Mouse (Mus musculus) kidney, embryonic 15.5 days (tissue): ENCODE data around the gene Ehd4. TPM values are rescaled to one million over a fixed set of nuclear protein-coding genes. Genes with fewer than 3 reads are reported as not detected.

Source experiments
- ATAC-seq: fragments of 200-750 bp; cut with Nextera tagmentation; replicated peaks from 2 replicates; pipeline ENCODE4 v1.8.0; 2017; ENCODE audit warnings: moderate TSS enrichment; ENCODE audit not compliant: low FRiP score
- H3K27ac ChIP-seq: fragments of 300-500 bp; sonication (generic); 2 replicates; pipeline ENCODE4 v1.5.1; 2015; ENCODE audit warnings: mild to moderate bottlenecking, inconsistent platforms
- H3K27me3 ChIP-seq: fragments of 300-500 bp; sonication (generic); 2 replicates; pipeline ENCODE4 v1.6.1; 2015; ENCODE audit warnings: inconsistent platforms
- H3K36me3 ChIP-seq: fragments of 300-500 bp; sonication (generic); 2 replicates; pipeline ENCODE4 v1.6.1; 2015; ENCODE audit warnings: inconsistent platforms
- H3K4me1 ChIP-seq: fragments of 300-500 bp; sonication (generic); 2 replicates; pipeline ENCODE4 v1.6.1; 2015; ENCODE audit warnings: inconsistent platforms
- H3K4me2 ChIP-seq: fragments of 300-500 bp; sonication (generic); 2 replicates; pipeline ENCODE4 v1.6.1; 2015; ENCODE audit warnings: moderate library complexity, mild to moderate bottlenecking, inconsistent platforms
- H3K4me3 ChIP-seq: fragments of 300-500 bp; sonication (generic); replicated peaks from 2 replicates; pipeline ENCODE4 v1.5.1; 2015; ENCODE audit warnings: mild to moderate bottlenecking, inconsistent platforms
- H3K9ac ChIP-seq: fragments of 300-500 bp; sonication (generic); 2 replicates; pipeline ENCODE4 v1.6.1; 2015; ENCODE audit warnings: mild to moderate bottlenecking, inconsistent platforms
- H3K9me3 ChIP-seq: fragments of 300-500 bp; sonication (generic); replicated peaks from 2 replicates; pipeline ENCODE4 v1.6.1; 2016; ENCODE audit warnings: inconsistent platforms
- WGBS: fragments of 180-500 bp; shearing (Covaris S2); methylation state at CpG from one replicate; pipeline ENCODE4 v1.1.7; 2015; ENCODE audit warnings: mixed read lengths; 5-methylcytosine and 5-hydroxymethylcytosine counted together
- polyA plus RNA-seq: library from polyadenylated mRNA; unstranded; fragments of >200 nt; fragmentation: Nextera tagmentation; extraction: Ambion mirVana; gene quantifications from 2 replicates; pipeline ENCODE4 v1.2.1, GENCODE M21; 2015

The Ehd4 gene
- polyA plus RNA-seq, 1 experiment from 2014 or later = 66.6 TPM

DNA sequence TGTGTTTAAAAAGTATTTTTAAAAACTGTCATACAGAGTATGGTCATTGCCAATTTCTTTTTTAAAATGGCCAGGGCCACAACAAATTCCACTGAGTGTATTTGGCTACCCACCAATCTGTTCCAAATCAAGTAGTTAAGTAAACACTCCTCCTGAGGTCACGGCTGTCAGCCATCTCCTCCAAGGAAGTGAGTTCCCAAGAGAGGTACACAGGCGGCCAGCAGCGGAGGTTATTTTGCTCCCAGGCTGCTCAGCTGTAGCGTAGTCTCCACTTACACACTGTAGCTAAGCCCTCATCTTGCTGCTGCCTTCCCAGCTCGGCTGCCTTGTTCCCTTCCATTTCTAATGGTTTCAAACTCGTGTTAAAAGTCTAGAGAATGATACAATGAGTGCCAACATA lies 51.5 kb downstream of the Ehd4 start:
- no peak overlapping the region for H3K27ac ChIP-seq
- H3K36me3 ChIP-seq = 0 out of 2 replicates have a peak, but pooled peaks cover 5% of the 10 kb centered on the region
- no peaks in the 10 kb centered on the region for H3K9me3 ChIP-seq
- peaks cover 21% of the 10 kb centered on the region; the same call in 1 of the 2 replicates for H3K4me1 ChIP-seq
- 0 out of 2 replicates have a peak, but pooled peaks have one; percentile 35 for ATAC-seq
- no peaks in the 10 kb centered on the region for H3K27me3 ChIP-seq
- no peak overlapping the region for H3K4me2 ChIP-seq
- no peak overlapping the region for H3K4me3 ChIP-seq
- no peak overlapping the region for H3K9ac ChIP-seq
- WGBS = 20% methylated on average over 6 of the region's 6 CpGs

DNA sequence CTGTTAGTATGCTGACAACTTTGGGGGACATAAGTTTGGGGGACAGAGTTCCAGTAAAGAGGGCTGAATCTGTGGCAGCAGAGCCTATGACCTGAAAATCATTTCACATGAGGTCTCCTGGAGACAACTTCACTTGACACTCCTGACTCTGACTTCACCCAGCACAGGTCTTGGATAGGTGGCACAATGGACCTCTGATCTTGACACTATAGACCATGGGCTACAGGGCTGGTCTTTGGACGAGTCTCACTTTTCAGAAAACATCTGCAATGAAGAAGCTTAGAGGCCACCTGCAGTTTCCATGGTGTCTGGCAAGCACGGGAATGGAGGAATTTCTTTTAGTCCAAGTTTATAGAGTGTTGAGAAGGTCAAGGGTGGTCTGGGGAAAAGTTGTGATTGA lies 52.0 kb downstream of the Ehd4 start:
- Histone ChIP-seq H3K4me2 (no peak overlapping the region), H3K4me1 (peaks cover 22% of the 10 kb centered on the region; the same call in 1 of the 2 replicates), H3K9me3 (no peaks in the 10 kb centered on the region), H3K27ac (no peak overlapping the region), H3K4me3 (no peak overlapping the region), H3K36me3 (0 out of 2 replicates have a peak, but pooled peaks cover 5% of the 10 kb centered on the region), H3K9ac (no peak overlapping the region), H3K27me3 (no peaks in the 10 kb centered on the region)
- WGBS = 34% methylated on average over 2 of the region's 2 CpGs
- ATAC-seq = no peak

DNA sequence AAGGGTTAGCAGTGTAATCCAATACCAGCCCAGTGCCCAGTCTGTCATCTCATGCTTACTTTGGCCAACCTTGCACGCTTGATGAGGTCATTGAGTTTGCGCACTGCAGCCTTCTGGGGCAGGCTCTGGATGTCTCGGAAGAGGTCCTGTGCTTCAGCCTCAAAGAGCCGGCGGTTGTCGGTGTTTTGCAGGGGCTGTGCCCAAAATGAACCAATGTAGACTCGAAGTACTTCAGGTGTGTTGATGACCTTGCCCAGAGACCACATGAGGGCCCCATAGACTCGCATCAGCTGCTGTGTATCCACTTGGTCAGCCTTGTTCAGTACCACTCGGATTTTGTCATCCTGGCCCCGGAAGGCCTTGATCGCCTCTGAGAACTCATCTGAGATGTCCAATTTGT lies 52.4 kb downstream of the Ehd4 start:
- peak; percentile 19; the same call in 1 of the 2 replicates for ATAC-seq
- no peak overlapping the region for H3K4me2 ChIP-seq
- no peak overlapping the region for H3K9ac ChIP-seq
- H3K27ac ChIP-seq = no peak overlapping the region
- H3K36me3 ChIP-seq = 0 out of 2 replicates have a peak, but pooled peaks cover 5% of the 10 kb centered on the region
- WGBS = 87% methylated on average over 11 of the region's 11 CpGs
- H3K27me3 ChIP-seq = no peaks in the 10 kb centered on the region
- no peak overlapping the region for H3K4me3 ChIP-seq
- H3K4me1 ChIP-seq = peaks cover 22% of the 10 kb centered on the region; the same call in 1 of the 2 replicates
- no peaks in the 10 kb centered on the region for H3K9me3 ChIP-seq

DNA sequence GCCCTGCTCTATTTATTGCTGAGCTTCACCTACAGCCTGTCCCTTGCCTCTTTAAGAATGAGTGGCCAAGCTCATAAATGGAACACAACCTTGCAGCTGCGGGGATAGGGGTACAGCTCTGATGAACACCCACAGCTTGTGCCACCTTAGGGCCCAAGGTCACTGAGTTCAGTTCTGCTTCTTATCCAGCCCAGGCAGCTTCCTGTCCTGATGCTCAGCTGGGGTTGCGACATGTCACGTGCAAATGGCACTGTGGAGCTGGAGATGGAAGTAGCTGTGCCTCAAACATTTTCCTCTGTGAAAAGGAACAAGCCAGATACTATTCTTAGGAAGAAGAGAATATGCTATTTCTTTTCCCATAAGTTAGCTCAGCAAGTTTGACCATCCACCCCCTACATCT lies 54.5 kb downstream of the Ehd4 start:
- Histone ChIP-seq H3K4me1 (peaks cover 19% of the 10 kb centered on the region; the same call in 1 of the 2 replicates), H3K4me3 (no peak overlapping the region), H3K4me2 (no peak overlapping the region), H3K9me3 (no peaks in the 10 kb centered on the region), H3K27me3 (no peaks in the 10 kb centered on the region), H3K36me3 (0 out of 2 replicates have a peak, but pooled peaks cover 5% of the 10 kb centered on the region), H3K9ac (no peak overlapping the region), H3K27ac (no peak overlapping the region)
- WGBS = 76% methylated on average over 3 of the region's 3 CpGs
- no peak for ATAC-seq

GRCm38 (mm10) chr2:120099263-120099662 lies 55.1 kb downstream of the Ehd4 start:
- WGBS = 87% methylated on average over 4 of the region's 4 CpGs
- no peak overlapping the region for H3K9ac ChIP-seq
- H3K9me3 ChIP-seq = no peaks in the 10 kb centered on the region
- no peaks in the 10 kb centered on the region for H3K27me3 ChIP-seq
- H3K4me1 ChIP-seq = peaks cover 19% of the 10 kb centered on the region; the same call in 1 of the 2 replicates
- no peak overlapping the region for H3K4me3 ChIP-seq
- ATAC-seq = no peak
- H3K36me3 ChIP-seq = 0 out of 2 replicates have a peak, but pooled peaks cover 5% of the 10 kb centered on the region
- H3K4me2 ChIP-seq = no peak overlapping the region
- H3K27ac ChIP-seq = no peak overlapping the region

- H3K27ac ChIP-seq = no peak overlapping the region
- H3K36me3 ChIP-seq = 0 out of 2 replicates have a peak, but pooled peaks cover 5% of the 10 kb centered on the region
- H3K9ac ChIP-seq = no peak overlapping the region
- no peak for ATAC-seq
- no peaks in the 10 kb centered on the region for H3K27me3 ChIP-seq
- 55% methylated on average over 8 of the region's 8 CpGs for WGBS
- no peak overlapping the region for H3K4me3 ChIP-seq
- H3K4me2 ChIP-seq = no peak overlapping the region
- peaks cover 19% of the 10 kb centered on the region; the same call in 1 of the 2 replicates for H3K4me1 ChIP-seq
- no peaks in the 10 kb centered on the region for H3K9me3 ChIP-seq
These were observed 55.6 kb downstream of the Ehd4 start for GRCm38 (mm10) chr2:120098781-120099202.

GRCm38 (mm10) chr2:120097868-120098267 lies 56.5 kb downstream of the Ehd4 start:
- 79% methylated on average over 8 of the region's 8 CpGs for WGBS
- no peak for ATAC-seq
- 0 out of 2 replicates have a peak overlapping the region, but pooled peaks have one; percentile 20 for H3K27ac ChIP-seq
- peaks cover 13% of the 10 kb centered on the region; the same call in 1 of the 2 replicates for H3K4me1 ChIP-seq
- no peak overlapping the region for H3K9ac ChIP-seq
- 0 out of 2 replicates have a peak, but pooled peaks cover 5% of the 10 kb centered on the region for H3K36me3 ChIP-seq
- no peaks in the 10 kb centered on the region for H3K27me3 ChIP-seq
- no peak overlapping the region for H3K4me3 ChIP-seq
- H3K4me2 ChIP-seq = no peak overlapping the region
- no peaks in the 10 kb centered on the region for H3K9me3 ChIP-seq

DNA sequence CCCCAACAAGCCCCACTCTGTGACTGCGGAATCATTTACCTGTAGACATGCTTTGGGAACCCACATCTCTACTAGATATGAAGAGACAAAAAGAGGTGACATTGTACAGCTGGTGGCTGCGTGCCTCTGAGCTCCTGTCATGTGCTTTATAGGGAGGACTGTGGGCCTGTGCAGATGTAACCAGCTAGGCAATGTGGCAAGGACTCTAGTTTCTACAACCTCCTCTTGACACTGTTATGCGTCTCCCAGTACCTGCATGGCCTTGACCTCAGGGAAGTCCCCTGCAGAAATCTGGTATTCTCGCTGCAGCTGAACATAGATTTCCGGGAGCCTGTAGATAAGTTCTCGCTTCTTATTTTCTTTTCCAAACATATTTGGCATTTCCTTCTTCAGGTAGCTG lies 57.7 kb downstream of the Ehd4 start:
- no peak for ATAC-seq
- 91% methylated on average over 6 of the region's 6 CpGs for WGBS

DNA sequence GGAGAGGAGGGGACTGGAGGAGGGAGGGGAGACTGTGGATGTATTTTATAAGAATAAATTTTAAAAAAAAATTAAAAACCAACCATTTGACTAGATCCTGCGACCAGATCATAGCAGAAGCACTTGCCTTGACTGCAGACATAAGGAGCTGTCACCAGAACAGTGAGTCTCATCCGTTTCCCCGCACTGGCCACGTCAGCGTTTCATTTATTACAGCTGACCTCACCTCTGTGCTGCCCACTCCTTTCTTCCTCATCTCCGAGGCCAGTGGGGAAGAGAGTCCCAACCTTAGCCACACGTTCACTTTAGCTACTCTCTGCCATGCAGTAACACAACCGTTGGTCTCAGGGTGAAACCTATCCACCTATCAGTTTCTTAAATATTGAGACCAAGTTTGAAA lies 58.2 kb downstream of the Ehd4 start:
- no peak overlapping the region for H3K4me2 ChIP-seq
- no peaks in the 10 kb centered on the region for H3K27me3 ChIP-seq
- H3K9me3 ChIP-seq = no peaks in the 10 kb centered on the region
- H3K4me3 ChIP-seq = no peak overlapping the region
- H3K27ac ChIP-seq = no peak overlapping the region
- peaks cover 5% of the 10 kb centered on the region; the same call in 1 of the 2 replicates for H3K4me1 ChIP-seq
- 0 out of 2 replicates have a peak, but pooled peaks cover 5% of the 10 kb centered on the region for H3K36me3 ChIP-seq
- ATAC-seq = no peak
- 62% methylated on average over 8 of the region's 8 CpGs for WGBS
- no peak overlapping the region for H3K9ac ChIP-seq

More for the DNA sequence above, 57.7 kb downstream of the Ehd4 start:
- Histone ChIP-seq H3K4me3 (no peak overlapping the region), H3K27me3 (no peaks in the 10 kb centered on the region), H3K9me3 (no peaks in the 10 kb centered on the region), H3K4me1 (peaks cover 4% of the 10 kb centered on the region; the same call in 1 of the 2 replicates), H3K9ac (no peak overlapping the region), H3K27ac (no peak overlapping the region), H3K36me3 (0 out of 2 replicates have a peak, but pooled peaks cover 5% of the 10 kb centered on the region), H3K4me2 (no peak overlapping the region)

GRCm38 (mm10) chr2:120095171-120095570 lies 59.2 kb downstream of the Ehd4 start:
- no peak for ATAC-seq
- H3K36me3 ChIP-seq = 0 out of 2 replicates have a peak, but pooled peaks cover 5% of the 10 kb centered on the region
- H3K27me3 ChIP-seq = no peaks in the 10 kb centered on the region
- H3K9me3 ChIP-seq = no peaks in the 10 kb centered on the region
- H3K4me1 ChIP-seq = peaks cover 6% of the 10 kb centered on the region; the same call in 1 of the 2 replicates
- 97% methylated on average over 4 of the region's 4 CpGs for WGBS
- no peak overlapping the region for H3K9ac ChIP-seq
- no peak overlapping the region for H3K27ac ChIP-seq
- no peak overlapping the region for H3K4me3 ChIP-seq
- H3K4me2 ChIP-seq = no peak overlapping the region

- Histone ChIP-seq H3K4me2 (no peak overlapping the region), H3K36me3 (0 out of 2 replicates have a peak, but pooled peaks cover 7% of the 10 kb centered on the region), H3K9me3 (no peaks in the 10 kb centered on the region), H3K9ac (no peak overlapping the region), H3K4me3 (no peak overlapping the region), H3K27ac (no peak overlapping the region), H3K4me1 (peaks cover 6% of the 10 kb centered on the region; the same call in 1 of the 2 replicates), H3K27me3 (no peaks in the 10 kb centered on the region)
- 61% methylated on average over 5 of the region's 5 CpGs for WGBS
- ATAC-seq = no peak; the same call in 1 of the 2 replicates
These were observed 60.6 kb downstream of the Ehd4 start for GRCm38 (mm10) chr2:120093671-120094430.

GRCm38 (mm10) chr2:120090979-120091378 lies 63.4 kb downstream of the Ehd4 start:
- H3K4me3 ChIP-seq = no peak overlapping the region
- 76% methylated on average over 17 of the region's 17 CpGs for WGBS
- no peak overlapping the region for H3K27ac ChIP-seq
- no peaks in the 10 kb centered on the region for H3K27me3 ChIP-seq
- H3K36me3 ChIP-seq = 0 out of 2 replicates have a peak, but pooled peaks cover 7% of the 10 kb centered on the region
- no peak overlapping the region for H3K4me2 ChIP-seq
- H3K9me3 ChIP-seq = no peaks in the 10 kb centered on the region
- 0 out of 2 replicates have a peak, but pooled peaks cover 2% of the 10 kb centered on the region for H3K4me1 ChIP-seq
- ATAC-seq = no peak
- H3K9ac ChIP-seq = no peak overlapping the region
